Mouse (Mus musculus) testis, adult 2 months (tissue): ENCODE data around the gene Fbll1.

Experiments
- CTCF ChIP-seq: fragments of 200-500 bp; IDR thresholded peaks from 2 replicates; pipeline ENCODE4 v1.5.1; 2012; ENCODE audit warnings: low read depth, mild to moderate bottlenecking, inconsistent platforms, low read length, moderate library complexity; ENCODE audit not compliant: control insufficient read depth, insufficient read depth, insufficient replicate concordance
- POLR2A ChIP-seq: fragments of 200-500 bp; IDR thresholded peaks from 2 replicates; pipeline ENCODE4 v1.6.1; 2012; ENCODE audit warnings: low read depth, mild to moderate bottlenecking, inconsistent platforms, low read length, moderate library complexity; ENCODE audit not compliant: control insufficient read depth

DNA sequence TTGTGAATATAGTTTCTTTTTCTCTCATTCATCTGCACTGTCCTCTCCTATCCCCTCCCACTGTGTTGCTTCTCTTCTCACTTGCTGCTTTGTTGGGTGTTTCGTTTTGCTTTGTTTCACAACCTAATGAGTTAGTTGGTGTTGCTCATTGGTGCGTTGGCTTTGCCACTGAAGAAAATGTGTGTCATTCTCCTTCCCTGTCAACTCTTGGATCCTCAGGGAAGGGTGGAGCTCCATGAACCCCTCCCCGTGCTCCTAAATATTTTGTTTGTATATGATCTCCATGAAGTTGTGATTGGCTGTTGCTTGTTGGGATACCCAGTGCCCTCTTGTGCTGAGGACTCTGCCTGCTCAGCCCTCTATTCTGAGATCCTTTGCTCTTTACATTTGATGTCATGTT, 18.3 kb downstream of the Fbll1 start:
- TF ChIP-seq CTCF, result no peak
- TF ChIP-seq POLR2A, result no peak
